Mouse (Mus musculus): ENCODE data around the gene 4922502D21Rik.

DNA sequence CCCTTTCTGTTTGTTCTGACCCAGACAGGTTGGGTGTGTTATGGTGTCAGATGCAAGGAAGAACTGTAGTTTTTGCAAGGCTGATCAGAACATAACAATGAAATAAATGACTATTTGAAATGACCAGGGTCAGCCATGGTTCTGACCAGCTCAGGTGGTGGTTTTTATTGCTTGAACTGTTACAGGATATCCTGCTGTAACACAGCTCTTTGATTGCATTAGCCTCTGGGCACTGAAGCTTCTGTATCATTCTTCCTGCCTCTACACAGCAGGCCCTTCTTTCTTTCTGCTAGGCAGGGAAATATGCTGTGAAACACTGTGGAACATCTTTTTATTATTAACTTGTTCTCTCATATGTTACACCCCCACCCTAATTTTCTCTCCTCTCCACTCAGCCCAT, 24.8 kb upstream of the 4922502D21Rik start:
- TF ChIP-seq EP300 (IDR thresholded peaks at IDR 0.05) (no peak), CTCF (IDR thresholded peaks at IDR 0.05) (no peak)
